Mouse (Mus musculus): ENCODE data around the gene 0610040J01Rik.

The 0610040J01Rik gene

DNA sequence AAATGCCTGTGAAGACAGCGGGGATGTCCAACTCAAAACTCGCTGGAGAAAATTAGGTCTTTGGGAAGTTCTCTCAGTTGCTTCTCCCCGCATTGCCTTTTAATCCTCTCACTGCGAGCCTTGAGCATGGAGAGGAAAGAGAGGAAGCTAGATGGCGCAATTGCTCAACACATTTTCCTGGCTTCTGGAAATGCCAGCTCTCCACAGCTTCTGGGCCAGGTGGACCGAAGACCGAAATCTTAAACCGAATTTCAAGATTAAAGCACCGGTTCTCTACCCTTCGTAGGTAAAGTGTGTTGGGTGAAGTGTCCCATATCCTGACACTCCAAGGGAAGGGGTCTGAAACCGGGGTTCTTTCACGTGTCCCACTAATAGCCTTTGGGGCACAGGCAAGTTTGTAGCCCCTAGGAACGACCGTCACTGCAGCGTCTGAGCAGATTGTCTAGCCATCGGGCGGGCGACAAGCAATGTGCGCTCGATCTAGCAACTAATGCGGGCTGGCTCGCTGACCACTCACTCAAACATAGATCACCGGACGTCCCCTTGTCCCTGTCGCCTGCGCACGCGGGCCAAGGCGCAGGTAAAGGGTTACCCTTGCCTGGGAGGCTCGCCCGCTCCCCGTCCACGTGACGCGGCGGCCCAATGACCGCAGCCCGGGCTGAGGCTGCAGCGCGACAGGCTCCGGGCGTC is at the start of gene 0610040J01Rik:
Gene 0610040J01Rik (plus strand): TSS at position 545 of the 690 bp plus-strand sequence.
- peak; percentile 84 to 89 for DNase-seq

DNA sequence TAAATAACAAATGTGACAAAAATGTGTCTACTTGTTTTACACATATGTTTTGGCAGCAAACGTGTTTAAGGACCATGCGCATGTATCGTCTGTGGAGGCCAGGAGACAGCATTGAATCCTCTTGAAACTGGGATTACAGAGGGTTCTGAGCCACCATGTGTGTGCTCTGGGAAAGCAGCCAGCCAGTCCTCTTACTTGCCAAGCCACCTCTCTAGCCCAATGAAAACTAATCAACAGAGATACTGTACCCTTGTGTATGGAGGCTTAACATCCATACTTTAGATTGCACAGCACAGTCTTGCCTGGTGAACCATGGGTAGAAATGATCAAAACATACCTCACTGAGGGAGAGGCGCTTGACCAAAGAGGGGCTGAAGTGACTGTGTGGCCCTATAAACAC is 46.3 kb upstream of the 0610040J01Rik start:
- DNase-seq, result no peak

DNA sequence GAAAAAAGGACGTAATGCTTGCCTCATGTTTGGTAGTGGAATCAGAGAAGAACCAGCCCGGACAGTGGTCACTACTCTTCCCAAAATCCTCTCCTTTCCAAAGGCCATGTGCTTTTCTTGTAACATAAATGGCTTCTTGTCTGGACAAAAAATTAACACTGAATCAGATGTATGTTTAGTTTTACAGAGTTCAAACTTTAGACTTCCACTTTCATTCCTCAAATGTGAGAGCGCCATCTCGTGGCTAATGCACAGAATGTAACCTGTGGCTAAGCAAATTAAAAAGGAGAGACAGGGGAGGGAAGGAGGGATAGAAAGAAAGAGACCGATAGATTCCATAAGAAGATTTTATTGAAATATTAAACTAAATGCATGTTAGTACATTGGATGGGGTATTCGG is 45.4 kb upstream of the 0610040J01Rik start:
- DNase-seq, result peak in 1 of 2 experiments; percentile 39

DNA sequence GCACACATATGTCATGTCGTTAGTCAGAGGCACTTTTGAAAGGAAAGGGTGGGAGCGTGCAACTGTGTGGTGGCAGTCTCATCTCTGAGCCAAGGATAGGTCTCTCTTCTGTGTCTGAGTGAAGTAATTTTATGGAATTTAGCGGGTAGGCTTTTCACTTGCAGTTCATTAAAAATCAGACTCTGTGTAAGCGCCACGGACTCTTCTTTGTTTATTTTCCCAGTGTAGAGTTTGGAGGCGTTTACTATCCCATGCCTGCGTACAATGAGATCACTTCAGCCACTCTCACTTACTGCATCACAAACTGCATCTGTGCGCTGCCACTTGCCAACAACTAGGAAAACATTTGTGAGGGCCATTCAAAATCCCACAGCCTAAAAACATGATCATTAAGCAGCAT is 44.7 kb upstream of the 0610040J01Rik start:
- no peak for DNase-seq

DNA sequence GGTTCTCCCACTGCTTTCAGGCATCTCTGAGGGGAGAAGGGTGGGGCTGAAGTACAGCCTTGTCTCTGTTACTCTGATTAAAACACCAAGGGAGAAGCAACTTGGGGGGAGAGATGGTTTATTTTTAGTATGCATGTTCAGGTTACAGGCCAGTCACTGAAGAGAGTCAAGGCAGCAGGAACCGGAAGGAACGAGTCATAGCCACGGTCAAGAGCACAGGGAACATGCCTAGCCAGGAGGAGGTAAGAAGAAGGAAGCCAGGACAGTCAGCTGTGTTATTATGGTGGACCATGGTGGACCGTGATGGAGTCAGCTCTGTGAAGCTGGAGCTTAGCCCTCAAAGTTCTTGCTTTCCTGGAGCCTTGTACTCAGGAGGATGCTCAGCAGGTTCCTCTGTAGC is 43.9 kb upstream of the 0610040J01Rik start:
- no peak for DNase-seq

DNA sequence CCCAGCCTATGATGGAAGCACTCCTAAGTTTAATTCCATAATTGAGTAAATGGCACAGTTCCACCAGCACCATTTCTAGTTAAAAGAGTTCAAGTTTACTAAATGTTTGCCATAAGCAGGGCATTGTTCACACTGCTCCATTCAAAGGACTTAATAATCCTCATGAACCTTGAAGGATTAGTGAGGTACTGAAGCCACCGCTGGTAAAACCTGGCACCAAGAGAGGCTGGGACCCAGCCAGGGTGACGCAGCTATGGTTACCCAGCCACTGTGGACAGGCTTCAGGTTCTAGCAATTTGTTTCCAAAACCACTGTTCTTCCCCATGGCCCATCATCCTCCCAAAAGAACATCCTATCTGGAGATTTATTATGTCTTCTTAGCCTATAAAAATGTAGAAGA is 39.2 kb upstream of the 0610040J01Rik start:
- no peak for DNase-seq

DNA sequence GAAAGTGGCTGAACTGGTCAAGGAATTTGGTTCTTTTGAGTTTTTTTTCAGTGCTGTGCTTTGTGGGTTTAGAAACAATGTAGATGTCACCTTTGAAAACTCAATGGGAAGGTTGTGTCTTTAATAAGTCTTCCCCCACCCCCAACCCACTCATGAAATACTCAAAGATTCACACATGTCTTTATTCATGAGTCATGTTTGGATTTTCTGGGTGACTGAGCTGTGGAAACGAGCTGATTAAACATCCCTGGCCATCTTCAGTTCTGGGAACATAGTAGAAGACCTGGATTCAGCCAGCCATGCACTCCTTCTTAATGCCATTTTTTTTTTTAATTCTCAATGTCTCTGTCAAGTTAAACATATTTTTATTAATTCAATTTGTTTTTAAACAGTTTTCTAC is 38.6 kb upstream of the 0610040J01Rik start:
- no peak for DNase-seq

DNA sequence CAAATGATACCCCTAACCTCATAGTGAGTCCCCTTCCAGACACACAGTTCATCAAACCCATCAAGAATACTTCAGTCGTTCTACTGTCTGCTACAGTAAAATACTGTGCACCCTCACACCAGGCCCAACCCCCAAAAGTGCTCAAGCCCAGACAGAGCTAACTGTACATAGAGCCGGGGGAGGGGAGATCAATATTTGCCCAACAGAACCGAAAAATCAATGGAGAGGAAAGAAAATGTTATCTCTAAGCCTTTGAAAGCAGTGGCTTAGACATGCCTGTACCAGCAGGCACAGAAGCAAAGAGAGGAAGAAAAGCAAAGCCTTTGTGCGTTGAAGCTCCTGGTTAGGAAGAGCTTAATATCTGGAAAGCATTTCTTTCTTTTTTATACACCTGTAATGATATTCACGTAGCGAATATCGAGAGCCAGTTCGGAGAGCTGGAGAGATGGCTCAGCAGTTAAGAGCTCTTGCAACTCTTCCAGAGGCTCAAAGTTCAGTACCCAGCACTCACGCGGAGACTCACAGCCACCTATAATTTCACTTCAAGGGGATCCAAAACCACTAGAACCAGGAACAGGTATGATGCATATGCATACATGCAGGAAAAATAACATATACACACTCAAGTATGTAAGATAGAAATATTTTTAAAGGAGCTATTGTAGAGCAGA is 23.9 kb upstream of the 0610040J01Rik start:
- peak in 1 of 2 experiments; percentile 16 for DNase-seq

DNA sequence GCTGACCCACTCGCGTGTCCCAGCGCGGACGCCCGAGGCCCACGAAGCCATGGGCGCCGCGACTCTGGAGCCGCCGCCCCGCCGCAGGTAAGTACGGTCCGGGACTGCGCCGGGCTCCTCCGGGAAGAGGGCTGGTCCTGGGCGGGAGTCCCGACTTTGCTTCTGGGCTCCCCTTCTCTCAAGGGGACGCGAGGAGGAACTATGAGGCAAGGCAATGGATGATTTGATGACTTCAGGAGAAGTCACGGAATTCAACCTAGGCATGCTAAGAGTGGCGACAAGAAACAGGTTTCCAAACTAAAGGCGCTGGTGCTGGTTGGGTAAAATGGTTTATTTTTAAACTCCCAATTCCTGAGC is 324 bp downstream of the 0610040J01Rik start:
- DNase-seq, result no peak

DNA sequence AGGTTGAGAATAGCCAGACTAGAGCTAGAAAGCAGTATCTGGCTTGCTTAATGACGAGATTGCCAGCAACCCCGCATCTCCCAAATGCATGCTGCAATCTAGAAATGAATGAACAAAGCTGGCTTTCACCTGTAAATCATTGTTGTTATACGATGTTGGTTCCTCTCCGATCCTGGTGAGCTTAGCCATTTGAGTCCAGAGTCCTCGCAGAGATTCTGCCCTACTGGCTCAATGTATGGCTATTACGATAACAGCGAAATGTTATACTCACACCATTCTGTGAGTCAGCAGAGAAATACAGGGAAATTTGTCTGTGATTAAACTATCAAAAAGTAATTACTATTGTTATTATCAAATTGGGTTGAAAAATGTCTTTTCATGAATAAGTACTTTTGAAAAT is 4.5 kb downstream of the 0610040J01Rik start:
- DNase-seq, result no peak

DNA sequence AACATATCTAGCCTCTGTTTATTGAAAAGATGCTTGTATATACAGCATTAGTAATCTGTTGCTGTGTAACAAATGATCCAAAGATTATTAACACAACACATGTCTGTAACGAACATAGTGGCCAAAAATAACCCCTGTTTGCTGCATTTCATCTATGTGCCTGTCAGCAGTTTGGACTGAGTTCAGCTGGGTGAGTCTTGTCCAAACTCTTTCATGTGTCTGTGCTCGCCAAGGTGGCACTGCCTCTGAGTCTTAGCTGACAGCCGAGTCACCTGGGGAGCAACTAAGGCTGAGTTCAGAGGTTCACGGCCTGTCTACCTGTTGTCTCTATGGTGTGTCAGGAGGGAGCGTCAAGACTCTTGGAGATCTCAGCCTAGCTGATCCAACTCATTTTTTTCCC is 5.1 kb downstream of the 0610040J01Rik start:
- DNase-seq, result peak; percentile 57 to 67

DNA sequence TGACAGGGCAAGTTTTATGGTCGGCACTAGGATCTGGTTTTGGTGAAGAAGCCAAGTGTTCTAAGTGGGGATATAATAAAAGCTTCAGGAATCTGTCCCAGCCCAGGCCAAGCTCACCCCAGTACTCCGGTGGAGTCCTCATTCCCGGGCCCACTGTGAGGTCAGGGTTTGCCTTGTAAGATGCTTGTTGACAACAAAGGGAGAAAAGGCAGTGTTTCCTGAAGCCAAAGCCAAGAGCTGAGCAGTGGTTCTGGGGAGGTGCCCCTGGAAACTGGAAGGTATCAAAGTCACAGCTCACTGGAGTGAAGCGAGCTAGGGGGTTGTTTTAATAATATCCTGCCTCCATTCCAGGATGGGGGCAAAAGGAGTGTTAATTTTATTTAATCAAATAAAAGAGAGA is 6.8 kb downstream of the 0610040J01Rik start:
- DNase-seq, result peak; percentile 53 to 58

DNA sequence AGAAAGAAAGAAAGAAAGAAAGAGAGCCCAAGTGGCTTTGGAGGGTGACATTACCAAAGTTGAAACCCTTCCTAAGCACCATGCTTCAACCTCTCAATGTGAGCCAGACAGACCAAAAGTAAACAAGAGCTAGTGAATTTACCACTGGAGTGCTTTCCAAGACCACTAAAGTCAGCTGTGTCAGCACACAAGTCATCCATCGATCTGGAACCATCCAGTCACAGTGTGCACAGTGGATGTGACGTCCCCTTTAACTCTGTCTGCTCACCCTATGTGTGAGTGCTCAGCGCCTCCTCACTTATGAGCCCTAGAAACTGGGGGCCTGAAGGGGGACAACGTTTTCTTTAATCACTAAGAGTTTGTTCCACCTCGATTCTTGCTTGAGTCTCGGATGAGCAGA is 7.4 kb downstream of the 0610040J01Rik start:
- DNase-seq, result no peak

DNA sequence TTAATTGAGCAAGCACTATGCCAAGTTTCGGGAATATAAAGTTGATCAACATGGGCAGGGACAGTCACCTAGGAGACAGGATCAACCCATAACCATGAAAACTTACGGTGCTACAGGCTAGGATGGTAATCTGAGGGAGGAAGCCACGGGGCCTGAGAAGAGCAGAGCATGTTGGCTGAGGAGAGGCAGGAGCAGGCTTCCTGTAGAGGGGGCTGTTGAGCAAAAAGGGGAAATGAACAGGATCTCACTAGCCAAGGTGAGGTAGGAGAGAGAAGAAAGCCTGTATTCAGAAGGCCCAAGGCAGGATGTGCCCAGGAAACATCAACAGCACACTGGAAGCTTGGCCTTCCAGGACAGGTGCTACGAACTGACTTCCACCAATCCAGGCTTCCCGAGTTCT is 9.0 kb downstream of the 0610040J01Rik start:
- DNase-seq, result no peak

DNA sequence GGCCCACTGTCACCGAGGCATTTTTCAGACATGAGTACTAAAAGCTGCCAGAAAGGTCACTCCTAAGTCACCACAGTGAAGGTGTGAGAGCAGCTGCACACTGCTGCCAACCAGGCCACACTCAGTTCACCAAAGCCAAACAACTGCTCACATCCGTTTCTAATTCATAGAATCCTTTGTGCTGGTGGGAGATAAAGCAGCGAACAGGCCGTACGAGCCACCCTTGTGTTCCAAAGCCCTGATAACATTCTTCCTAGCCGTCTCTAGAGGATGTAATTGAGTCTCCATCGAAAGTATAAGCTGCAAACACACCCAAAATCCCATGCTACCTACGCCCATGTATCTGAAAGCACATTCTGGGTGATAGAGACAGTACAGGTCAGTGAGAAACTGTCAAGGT is 9.7 kb downstream of the 0610040J01Rik start:
- DNase-seq, result no peak

DNA sequence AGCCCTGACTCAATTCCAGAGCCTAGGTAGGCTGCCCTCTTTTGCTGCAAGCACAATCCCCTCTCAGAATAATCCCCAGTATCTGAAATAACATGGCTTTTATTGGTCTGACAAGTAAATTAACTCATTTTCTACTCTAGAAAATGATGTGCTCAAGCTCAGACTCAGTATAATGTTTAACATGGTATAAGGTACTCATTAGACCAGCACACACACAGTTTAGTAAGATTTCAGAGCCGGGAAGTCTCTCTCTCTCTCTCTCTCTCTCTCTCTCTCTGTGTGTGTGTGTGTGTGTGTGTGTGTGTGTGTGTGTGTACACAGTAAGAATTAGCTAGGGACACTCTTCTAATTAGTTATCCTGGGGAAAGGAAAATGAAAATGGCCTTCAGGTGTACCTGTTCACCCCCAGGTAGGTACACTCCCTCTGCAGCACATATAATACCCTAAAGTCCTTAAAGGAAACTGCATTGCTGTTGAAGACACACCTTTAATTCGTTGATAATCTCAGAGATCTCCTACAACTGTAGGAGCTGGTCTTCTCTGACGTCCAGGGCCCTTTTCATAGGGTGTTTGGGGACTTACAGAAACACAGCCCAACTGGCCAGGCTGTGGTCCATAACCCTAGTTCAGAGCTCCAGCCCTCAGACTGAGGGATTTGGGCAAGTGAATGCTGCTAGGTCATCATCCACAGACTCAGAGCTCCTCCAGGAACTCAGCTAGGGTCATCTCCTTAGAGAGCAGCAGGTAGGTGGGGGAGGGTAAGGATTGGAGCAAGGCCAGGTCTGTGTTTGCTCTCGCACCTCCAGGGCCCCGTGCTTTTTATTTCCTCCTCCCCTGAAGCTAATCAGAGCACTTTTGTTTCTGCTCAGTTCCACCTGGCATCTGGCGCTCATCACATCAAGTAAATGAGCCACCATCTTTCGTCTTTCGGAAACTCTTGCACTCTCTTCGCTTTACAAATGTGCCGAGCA is 11.5 kb downstream of the 0610040J01Rik start:
- peak; percentile 72 to 74 for DNase-seq

DNA sequence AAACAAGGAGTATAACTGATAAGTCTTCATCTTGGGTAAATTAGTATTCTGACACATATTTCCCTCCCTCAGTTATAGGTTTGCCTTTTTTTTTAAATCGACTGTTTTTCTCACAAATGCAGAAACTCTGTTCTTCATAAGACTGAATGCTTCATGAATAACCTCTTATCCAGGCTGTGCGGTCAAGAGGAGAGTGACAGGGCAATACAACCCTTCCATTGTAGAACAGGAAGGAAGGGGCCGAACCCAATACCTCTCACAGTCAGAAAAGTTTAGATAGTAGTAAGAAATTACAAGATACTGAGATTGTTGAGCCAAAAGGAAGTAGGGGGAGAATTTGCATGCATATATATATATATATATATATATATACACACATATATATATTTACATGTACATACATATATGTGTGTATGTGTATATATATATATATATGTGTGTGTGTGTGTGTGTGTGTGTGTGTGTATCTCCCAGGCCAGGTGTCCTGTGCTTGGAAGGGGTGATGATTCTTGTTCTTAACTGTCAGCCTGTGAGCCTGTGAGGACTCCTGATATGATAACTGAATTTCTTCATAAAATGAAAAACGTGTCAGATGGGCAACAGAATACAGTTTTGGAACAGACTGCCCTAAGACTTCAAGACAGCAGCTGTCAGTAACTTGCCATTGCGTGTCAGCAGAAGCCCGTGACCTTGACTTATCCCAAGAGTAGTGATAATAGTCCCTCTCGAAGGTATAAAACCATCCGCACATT is 12.6 kb downstream of the 0610040J01Rik start:
- no peak for DNase-seq

DNA sequence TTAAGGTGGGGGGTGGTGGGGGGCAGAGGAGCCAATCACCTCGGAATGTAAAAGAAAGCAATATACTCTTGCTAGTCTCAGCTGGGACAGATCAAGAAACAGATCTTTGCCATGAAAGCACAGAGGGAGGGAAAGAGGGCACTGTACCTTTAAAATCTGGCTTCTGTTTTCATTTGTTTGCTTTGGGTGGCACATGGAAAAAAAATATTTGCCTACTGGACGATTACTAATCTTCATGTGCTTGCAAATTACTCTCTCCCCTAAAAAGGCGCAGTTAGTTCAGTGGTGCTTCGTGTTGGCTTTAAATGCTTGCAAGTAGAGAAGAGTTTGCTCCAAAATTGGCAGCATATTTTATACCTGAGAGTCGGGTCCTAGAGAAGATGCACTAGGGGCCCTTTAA is 13.7 kb downstream of the 0610040J01Rik start:
- no peak for DNase-seq

DNA sequence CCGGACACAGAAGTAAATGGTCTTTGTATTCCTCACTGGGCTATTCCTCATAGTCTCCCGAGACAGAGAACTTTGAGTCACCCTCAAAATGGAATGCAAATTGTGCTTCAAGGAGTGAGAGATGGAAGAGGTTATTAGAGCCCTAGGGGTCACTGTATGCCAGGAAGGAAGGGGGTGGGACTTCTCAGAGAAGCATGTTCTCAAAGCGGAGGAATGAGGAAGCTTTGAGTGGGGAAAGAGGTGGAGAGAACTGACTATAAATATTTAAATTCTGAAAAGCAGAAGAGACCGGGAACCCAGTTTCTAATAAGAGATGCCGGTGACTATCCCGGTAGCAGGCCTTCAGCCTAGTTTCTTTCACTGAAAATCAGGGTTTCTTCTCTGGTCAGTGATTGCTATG is 14.8 kb downstream of the 0610040J01Rik start:
- peak in 1 of 2 experiments; percentile 49 for DNase-seq

DNA sequence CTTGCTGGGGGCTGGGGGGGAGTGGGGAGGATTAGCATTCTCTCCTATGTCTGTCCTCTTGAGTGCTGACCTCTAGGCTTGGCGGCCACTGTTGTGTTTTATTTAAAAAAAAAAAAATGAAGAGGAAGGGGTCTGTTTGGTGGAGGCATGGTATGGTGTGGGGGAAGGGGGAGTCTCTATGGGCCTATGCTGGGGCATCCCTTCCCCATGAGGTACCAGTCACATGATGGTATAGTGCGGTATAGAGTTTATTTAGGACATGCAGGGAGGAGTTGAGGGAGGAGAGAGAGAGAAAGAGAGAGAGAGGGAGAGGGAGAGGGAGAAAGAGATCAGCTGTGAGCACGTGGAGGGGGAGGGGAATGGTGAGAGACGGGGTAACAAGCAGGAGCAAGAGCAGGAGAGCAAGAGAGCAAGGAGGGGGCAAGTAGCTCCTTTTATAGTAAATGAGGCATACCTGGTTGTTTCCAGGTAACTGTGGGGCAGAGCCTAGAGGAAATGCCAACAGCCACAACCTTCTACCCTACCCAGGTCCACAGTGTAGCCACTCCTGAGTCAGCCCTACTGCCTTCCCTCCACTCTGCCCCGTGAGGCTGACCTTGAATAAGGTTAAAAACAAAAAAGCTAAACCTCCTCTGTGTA is 15.4 kb downstream of the 0610040J01Rik start:
- DNase-seq, result peak; percentile 61 to 84

DNA sequence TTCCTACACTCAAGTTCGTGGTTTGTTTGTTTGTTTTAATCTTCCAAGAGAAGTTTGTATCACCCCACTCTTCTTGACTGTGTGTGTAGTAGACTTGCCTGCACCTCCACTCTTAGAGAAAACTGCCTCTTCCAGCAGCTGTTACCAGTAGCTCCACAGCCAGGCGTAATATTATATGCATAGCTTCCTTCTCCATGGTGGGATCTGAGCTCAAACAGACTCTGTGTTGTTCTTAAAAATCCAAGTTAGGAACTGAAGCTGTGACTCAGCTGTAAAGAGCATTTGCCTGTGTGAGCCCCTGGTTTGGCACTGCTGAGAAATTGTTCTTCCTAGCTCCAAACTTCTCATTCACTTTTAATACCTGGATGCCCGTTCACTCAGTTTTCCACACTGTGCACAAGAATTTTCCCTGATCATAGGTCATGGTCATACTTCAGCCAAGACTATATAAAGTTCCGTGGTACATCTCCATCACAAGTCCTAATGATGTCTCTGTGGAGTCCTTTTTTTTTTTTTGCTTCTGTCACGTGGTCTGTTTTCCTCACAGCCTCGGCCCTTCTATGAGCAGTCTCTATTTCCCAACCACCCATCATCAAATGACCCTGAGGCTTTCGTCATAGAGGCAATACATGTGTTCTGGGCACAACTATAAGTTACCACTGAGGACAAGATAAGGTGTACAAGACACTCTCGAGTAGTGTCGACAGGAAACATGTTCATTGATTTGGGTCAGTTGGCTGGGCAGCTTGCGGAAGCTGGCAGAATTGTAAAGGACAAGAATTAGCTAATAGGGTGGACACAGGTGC is 16.4 kb downstream of the 0610040J01Rik start:
- peak in 1 of 2 experiments; percentile 51 for DNase-seq
